Mouse (Mus musculus) testis, postnatal 14 days (tissue): Measurements from ENCODE around the gene Slc35e1.
A peak's percentile ranks its signal among the peaks of the same experiment; 100 is the strongest.

Source experiments
- DNase-seq: peaks from one replicate; pipeline ENCODE4 v3.0.0; 2021; ENCODE audit warnings: low spot score

The Slc35e1 gene

DNA sequence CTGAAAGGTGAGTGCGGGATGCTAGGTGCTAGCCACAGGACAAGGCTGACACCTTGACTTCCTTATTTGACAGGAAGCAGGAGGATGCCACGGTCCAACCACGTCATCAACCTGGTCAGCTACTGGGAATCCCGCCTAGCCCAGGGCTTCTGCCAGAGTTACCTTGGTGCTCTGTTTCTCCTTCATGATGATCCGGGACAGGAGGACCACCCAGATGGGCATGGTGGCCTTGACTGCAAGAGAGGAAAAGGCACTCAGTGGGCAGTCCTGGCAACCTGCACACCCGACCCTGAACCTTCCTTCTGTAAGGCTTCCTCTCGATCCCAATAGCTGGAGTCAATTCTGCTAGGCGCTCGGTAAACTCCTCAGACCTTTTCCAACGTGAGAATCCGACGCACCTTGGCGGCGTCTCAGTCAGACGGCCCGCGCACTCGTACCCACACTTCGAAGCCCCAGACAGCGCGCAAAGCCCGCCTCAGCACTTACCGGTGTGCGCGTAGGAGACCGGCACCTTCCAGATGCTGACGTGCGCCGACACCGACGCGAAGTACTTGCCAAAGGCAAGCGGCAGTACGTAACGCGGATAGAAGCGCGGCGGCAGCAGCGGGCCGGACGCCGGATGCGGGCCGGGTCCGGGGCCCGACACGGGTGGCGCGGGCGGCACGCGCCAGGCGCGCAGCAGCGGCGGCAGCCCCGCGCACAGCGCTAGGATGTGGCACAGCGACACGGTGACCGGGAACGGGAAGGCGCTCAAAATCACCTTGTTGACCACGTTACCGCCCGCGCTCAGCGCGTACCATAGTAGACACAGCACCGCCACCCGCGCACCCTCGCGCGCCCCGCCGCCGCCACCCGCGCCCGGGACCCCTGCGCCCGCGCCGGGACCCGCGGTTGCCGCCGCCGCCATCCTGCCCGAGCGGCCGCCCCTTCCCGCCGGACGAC, at the start of gene Slc35e1:
Slc35e1 (minus strand) TSS at position 935 of the 942 bp plus-strand sequence.
- DNase-seq = peak; percentile 64

DNA sequence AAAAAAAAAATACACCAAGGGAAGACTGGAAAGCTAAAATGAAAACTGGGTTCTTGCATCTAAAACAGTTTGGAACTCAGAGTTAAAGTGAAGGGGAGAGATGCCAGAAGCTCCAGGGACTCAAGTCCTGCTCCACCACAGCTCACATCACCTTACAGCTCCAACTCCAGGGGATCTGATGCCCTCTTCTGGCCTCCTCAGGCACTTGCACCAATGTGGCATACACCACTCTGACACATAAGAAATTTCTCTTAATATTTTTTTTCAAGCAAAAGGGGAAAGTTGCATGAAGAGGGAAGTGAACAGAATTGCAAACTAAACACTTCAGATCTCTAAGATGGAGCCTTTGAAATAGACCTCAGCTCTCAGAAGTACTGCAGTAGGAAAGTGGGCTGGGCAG, 46.8 kb upstream of the Slc35e1 start:
- DNase-seq = no peak

GRCm38 (mm10) chr8:72534888-72535287, 42.5 kb upstream of the Slc35e1 start:
- DNase-seq = no peak

DNA sequence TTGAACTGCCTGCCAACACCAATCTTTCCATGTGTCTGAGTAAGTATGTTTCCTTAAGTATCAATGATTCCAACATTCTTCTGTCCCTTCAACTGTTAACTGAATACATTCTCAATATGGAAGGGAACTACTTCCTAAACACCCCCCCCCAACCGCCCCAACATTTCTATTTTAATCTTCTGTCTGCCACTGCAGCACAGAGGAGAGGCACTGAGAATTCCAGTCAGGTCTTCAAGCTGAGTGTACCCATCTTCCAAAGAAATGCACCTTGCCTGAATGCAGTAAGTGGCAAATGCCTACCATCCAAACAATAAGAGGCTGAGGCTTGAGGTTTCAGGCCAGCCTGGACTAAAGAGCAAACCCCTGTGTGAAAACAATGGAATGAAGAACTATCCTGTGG, 39.7 kb upstream of the Slc35e1 start:
- no peak for DNase-seq

- no peak for DNase-seq
These were observed 29.5 kb upstream of the Slc35e1 start for GRCm38 (mm10) chr8:72521888-72522287.

DNA sequence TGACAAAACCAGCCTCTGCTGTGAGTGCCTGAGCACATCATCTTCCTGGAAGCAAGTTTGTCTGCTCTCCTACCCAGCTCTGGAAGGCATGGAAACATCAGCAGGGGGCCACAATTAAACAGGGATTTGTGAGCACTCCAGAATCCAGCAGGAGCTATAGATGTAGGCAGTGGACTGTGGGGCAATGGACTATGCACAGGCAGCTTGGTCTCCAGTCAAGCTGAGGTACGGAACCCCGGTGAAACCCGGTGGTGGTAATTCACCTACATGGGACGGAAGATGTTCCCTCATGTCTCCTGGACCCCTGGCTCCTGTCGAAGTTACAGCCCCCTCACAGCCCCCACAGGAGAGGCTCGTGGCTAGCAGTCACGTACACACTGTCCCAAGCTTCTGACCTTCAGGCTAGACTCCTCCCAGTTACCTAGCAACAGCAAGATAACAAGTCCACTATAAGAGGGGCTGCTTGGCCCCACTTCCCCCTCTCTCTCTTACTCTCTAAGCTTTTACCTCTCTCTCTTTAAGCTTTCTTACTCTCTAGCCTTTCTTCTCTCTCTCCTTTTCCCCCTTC, 25.1 kb upstream of the Slc35e1 start:
- DNase-seq = no peak

GRCm38 (mm10) chr8:72513158-72513557, 20.7 kb upstream of the Slc35e1 start:
- no peak for DNase-seq

DNA sequence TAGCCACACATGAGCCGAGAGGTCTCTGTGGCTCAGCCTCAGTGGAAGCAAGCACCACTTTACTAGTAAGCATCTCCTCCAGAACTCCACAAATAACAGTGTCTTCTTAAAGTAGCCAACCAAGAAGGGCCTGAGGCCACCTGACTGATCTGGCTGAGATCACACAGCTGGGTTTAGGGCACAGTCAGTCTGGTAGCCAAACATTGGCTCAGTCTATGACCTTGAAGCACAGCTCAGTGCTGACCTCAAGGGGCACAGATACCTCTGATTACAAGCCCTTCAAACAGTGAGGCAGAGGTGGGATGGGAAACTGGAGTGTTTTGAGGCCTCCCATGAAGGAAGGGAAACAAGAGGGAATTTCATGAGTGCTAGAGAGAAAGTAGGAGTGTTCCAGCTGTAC, 20.2 kb upstream of the Slc35e1 start:
- DNase-seq = no peak

DNA sequence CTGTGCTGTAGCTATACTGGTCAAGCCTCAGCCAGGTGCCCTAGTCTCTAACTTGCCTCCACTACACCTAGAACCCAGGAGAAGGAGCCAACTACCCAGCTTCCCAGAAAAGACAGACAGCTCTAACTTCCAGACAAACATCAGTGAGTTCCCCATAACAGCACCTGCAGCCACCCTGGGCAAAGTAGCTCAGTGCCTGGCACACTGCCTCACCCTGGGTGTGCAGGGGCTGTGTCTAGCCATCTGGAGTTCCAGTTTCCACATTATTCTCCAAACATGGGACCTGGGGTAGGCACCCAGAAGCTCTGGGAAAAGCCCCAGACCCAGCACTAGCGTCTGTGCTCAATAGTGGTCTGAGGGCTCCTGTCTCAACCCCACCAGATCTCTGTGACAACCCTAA, 15.1 kb upstream of the Slc35e1 start:
- no peak for DNase-seq

DNA sequence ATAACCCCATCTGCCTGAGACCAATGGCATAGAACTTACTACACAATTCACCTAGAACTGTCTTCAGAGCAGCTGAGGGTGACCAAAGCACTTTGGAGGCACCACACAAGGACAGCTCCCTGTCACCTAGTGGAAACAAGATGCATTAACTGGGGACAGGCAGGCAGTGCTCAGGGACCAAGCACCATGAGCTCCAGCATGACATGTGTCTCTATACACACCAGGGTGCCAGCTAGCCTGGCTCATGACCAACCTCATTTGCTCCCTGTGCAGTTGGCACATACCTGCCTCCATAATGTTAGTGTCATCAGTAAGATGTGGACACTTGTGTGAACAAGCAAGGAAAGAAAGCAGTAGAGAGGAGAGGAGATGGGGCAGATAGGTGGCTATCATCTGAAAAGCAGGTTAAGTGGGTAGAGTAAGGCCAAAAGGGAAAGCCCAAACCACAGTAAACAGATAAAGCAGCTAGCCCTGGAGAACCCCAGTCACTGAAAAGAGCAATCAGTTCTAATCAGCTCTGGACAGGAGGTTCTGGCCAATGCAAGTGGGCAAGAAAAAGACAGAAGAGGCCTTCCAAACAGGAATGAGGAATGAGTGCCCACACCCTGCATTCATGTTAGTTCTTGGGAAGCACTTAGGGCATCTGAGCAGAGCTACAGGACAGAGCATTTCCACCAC, 12.4 kb upstream of the Slc35e1 start:
- no peak for DNase-seq

DNA sequence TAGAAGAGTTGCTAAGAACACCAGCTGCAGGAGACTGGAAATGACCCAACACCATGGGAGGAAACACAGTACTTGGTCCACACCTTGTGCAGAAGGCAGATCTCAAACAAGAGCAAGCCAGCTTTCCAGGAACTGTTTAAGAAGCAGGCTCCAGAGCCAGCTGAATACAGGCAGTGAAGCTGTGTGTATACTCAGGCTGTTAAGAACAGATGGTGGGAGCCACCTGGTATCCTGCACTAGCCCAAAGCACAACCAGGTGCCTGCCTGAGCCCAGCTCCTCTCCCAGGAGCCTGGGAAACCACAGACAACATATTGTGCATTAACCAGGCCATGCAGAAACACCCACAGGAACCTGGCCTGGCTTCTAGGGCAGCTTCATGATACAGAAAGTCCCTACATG, 11.7 kb upstream of the Slc35e1 start:
- no peak for DNase-seq

- no peak for DNase-seq
These were observed 8.1 kb upstream of the Slc35e1 start for GRCm38 (mm10) chr8:72500521-72500931.

GRCm38 (mm10) chr8:72499521-72500284, 7.3 kb upstream of the Slc35e1 start:
- DNase-seq = no peak

DNA sequence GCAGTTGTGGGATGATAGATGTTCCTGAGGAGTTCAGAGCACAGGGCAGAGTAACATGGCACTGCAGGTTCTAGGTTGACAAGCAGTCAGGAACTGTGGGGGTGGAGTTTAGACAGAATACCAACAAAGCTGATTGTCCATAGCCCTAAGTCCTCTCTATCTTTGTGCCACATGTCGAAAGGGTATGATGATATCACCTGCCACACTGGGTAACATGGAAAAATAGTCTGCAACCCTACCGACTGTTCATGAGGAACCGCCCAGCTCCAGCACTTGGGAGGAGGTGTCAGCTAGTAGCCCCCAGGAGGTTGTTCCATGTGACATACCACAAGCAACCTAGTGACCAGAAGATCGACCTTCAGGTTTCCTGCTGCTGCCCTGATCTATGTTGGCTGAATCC, 6.1 kb upstream of the Slc35e1 start:
- no peak for DNase-seq

DNA sequence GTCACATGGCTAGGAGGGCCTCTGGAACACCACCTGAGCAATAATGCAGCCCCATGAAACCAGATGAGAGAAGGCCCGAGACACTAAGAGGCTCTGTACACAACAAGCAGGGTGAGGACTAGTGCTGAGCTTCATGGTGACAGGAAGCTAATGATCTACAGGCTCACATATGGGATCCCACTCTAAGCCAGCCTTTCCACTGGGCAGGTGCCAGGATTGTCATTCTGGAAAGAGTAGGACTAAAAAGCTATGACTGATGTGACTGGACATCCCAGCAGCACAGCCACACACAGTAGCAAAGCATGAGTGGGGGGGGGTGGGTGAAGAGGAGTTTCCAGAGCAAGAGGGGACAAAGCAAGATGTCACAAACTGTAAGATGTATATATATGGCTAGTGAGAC, 5.5 kb upstream of the Slc35e1 start:
- no peak for DNase-seq

- DNase-seq = no peak
These were observed 3.8 kb upstream of the Slc35e1 start for GRCm38 (mm10) chr8:72496217-72496616.

DNA sequence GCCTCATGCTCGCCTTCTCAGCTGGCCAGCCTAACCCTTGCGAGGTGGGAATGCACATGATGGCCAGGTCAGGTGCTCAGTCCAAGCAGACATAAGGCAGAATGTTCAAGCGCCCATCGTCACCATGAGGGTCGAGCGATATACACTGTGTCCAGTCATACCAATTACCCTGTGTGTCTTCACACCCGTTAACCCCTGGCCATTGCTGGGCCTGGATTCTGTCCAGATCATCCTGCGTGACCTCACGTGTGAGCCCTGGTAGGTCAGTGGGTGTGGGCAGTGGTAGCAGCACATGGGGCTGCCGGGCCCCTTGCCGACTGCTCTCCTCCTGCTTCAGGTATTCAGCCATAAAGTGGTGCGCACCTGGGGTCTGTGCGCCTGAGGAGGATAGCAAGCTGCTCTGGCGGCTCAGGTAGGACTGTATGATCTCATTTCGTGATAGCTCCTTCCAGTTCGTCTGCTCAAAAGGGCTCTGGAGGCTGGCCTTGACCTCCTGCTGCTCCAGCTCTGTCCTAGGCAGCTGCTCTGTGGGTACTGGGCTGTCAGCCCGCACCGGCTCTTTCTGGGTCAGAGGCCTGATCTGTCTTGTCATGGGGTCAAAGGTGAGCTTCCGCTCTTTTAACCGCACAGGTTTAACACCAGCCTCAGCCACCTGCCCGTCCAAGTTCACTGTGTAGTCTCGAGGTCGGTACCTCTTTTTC, 3.1 kb upstream of the Slc35e1 start:
- DNase-seq = no peak

DNA sequence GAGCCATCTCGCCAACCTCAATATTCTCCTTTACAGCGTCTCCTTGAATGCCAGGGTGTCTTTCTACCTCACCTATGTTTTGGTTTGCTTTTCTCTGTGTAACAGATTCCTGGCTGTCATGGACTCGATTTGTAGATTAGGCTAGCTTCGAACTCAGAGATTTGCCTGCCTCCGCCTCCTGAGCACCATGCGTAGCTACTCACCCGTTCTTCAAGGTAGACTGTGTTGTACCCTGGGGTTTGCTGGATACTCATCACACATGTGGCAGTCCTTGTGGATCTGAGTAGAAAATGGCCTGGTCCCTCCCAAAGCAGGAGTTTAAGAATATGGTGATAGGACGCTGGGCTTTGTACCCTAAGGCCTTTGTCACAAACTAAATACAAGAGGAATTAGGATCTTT, 967 bp upstream of the Slc35e1 start:
- DNase-seq = no peak

DNA sequence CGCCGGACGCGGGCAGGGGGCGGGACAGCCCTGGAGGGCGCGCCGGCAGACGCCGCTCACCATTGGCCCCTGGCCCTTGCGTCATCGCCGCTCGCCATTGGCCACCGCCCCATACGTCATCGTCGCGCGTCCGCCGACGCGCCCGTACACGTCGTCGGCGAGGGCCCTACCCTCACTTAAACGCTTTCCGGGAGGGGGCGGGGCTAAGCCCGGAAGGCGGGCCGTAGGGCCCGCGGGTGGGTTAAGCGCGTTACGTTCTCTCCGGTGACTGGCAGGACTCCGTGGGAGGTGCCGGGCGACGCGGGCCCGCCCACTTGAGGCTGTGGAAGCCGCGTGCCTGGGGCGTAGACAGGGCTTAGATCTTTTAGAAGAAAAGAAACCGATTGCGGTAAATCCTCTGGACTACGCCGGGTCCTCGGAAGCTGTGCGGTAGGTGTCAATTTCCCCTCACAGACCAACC, 238 bp upstream of the Slc35e1 start:
- peak; percentile 99 for DNase-seq

DNA sequence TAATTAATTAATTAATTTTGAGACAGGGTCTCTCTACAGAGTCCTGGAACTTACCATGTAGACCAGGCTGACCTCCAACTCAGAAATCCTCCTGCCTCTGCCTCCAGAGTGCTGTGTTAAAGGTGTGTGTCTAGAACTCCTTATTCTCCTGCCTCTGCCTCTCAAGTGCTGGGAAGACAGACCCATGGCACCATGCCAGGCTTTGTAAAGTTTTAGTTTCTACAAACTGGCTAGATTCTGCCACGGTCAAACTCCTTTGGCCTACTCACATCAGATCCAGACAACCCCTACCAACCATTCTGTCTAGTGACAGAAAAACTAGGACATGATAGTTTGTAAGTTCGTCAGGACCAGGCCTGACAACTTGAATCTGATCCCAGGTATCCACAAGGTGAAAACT, 1.4 kb downstream of the Slc35e1 start:
- DNase-seq = no peak

DNA sequence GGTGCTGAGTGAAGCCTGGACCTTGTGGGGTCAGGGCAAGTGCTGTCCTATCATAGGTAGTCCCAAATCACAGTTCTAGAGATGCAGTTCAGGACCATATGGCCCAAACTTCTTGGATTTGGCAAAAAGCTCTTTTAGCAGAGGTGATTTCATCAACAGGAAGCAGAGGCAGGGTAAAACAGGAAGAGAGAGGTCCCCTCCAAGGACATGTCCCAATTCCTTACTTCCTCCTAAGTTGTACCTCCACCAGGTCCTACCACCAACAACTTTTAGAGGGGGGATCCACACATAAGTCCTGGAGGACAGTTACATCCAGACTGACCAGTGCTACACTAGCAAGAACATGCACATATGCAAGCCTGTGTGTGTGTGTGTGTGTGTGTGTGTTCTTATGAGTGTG, 5.4 kb downstream of the Slc35e1 start:
- no peak for DNase-seq
